Mouse (Mus musculus): ENCODE results near the gene Dapp1.

DNA sequence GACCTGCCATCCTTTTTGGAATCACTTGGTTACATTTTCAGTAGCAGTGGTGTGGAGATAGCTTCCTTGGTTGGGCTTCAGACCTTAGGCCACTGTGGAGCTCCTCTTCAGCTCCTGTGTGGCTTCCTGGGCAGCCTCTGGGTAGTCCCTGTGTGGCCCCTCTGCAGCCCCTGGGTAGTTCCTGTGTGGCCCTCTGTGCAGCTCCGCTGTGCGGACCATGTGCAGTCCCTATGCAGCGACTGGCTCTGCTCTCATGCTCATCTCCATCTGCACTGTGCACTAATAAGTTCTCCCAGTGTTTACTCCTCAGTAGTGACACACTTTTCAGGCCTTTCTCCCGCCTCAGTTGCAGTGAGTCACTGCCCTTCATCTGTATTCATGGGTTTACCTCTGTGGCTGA lies 89.2 kb downstream of the Dapp1 start:
- TF ChIP-seq CTCF (IDR thresholded peaks at IDR 0.05; ENCODE audit: low read depth, low read length), result no peak
- TF ChIP-seq POLR2A (IDR thresholded peaks at IDR 0.05; ENCODE audit: insufficient read depth, low read length), result no peak
- no peak for TF ChIP-seq EP300 (IDR thresholded peaks at IDR 0.05; ENCODE audit: insufficient read depth, low read depth, low read length)

Measured in ES-Bruce4 (cell line).